Mouse (Mus musculus): ENCODE data around the gene Padi6. TPM values are rescaled to one million over a fixed set of nuclear protein-coding genes. Genes with fewer than 3 reads are reported as not detected.

Gene Padi6
- not detected in 2 replicates for polyA plus RNA-seq (2012; rRNA removed)

DNA sequence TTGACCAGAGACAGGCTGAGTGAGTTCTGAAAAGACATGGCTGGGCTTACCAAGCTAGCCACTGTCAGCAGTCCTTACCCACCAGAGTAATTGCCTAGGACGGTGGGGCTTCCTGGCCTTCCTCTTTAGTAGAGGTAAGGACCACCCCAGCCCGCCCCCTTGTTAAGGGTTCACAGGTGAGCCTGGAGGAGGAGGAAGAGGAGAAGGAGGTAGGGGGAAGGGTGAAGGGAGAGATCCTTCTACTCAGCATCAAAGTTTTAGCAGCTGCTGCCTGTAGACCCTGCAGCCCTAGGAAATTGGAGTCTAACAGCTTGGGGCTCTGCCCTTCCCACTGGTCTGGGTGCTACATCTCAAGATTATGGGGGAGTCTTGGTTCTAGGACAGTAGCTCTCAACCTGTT, at the start of gene Padi6:
Padi6 (minus strand) TSS at position 101 of the 400 bp plus-strand sequence.
- 73% methylated on average over 2 of the region's 2 CpGs for WGBS

GRCm38 (mm10) chr4:140791071-140791470, 48.6 kb upstream of the Padi6 start:
- WGBS = 79% methylated on average over 16 of the region's 16 CpGs
- DNase-seq (ENCODE audit: low read depth, low spot score) = no peak

More for the DNA sequence above, at the start of gene Padi6:
- DNase-seq (ENCODE audit: low read depth, low spot score) = no peak

DNA sequence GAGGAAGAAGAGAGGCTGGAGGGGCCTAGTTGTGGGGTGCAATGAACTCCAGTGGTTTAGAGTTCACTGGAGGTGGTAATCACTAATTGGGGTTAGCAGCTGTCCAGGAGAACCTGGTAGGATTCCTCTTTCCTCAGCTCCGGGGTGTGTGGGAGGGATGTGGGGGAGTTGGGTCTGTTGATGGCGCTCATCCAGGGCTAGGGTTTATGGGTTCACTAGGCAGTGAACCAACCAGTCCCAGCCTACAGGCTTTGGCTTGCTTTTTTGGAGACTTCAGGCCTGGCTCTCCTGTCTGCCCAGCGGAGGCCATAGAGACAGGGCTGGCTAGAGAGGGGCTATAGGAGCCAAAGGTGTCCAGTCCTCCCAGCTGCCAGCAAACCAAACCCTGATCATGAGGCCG, 47.5 kb upstream of the Padi6 start:
- WGBS = 86% methylated on average over 4 of the region's 4 CpGs
- no peak for DNase-seq (ENCODE audit: low read depth, low spot score)

- no peak for DNase-seq (ENCODE audit: low read depth, low spot score)
- 55% methylated on average over 6 of the region's 6 CpGs for WGBS
Measured at GRCm38 (mm10) chr4:140788983-140789382, 46.5 kb upstream of the Padi6 start.

DNA sequence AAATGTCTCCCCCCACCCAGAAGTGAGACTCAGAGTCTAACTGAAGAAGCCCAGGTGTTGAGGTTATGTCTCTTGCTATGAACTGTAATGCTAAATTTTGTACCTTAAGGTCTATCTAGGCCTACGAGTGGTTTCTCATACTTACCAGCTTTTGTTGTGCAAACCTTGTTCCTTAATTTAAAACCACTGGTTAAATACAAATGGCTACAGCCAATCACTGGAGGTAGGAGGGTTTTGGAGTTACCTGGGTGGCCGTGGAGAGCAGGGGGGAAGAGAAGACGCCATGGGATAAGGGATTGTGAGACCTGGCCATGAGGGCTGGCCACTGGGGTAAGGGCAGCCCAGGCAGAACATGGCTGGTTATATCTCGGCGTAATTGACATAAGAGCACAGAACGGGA, 45.8 kb upstream of the Padi6 start:
- DNase-seq (ENCODE audit: low read depth, low spot score) = no peak
- WGBS = 78% methylated on average over 6 of the region's 6 CpGs

GRCm38 (mm10) chr4:140787414-140787813, 45.0 kb upstream of the Padi6 start:
- DNase-seq (ENCODE audit: low read depth, low spot score) = no peak

GRCm38 (mm10) chr4:140785217-140785616, 42.8 kb upstream of the Padi6 start:
- DNase-seq (ENCODE audit: low read depth, low spot score) = no peak
- 84% methylated on average over 5 of the region's 5 CpGs for WGBS

More at GRCm38 (mm10) chr4:140787414-140787813, 45.0 kb upstream of the Padi6 start:
- WGBS = 52% methylated on average over 4 of the region's 4 CpGs

DNA sequence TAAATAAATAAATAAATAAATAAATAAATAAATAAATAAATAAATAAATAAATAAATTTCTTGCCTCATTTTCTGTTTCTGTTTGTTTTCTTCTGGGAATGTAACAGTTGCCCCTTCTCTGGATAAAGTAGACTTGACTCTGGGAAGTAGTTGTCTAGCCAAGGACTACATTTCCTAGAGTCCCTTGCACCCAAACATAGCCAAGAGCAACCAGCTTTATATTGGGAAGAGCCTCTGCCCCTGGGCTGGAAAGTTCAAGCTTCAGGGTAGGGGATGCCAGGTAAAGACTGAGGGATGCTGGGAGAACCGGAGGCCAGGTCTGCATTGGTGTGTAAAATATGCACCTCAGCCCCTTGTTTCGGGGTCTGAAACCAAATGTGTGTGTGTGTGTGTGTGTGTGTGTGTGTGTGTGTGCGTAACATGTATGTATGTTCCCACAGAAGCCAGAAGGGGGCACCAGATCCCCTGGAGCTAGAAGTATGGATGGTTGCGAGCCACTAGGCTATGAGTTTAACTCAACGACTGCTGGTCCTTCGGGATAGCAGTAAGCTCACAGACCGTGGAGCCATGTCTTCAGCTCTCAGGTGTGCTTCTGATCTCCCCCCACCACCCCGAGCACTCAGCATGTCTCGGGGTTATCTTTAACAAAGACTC, 42.0 kb upstream of the Padi6 start:
- WGBS = 93% methylated on average over 9 of the region's 9 CpGs
- no peak for DNase-seq (ENCODE audit: low read depth, low spot score)

DNA sequence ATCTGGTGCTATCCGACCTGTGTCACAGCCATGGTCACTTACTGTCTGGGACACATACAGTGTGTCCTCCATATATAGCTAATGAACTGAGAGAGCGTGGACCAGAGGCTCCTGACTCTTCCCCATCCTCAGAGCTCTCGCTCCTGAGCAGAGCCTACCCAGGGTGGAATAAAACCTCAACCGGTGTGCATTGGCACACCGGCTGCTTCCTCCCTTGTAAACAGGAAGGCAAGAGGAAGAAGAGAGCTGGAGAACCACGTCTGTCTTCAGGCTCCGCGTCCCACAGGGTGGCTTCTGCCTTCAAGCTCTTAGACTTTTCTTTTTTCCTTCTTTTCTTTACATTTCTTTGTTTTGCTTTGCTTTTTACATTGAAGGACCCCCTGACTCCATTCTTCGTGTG, 40.4 kb upstream of the Padi6 start:
- DNase-seq (ENCODE audit: low read depth, low spot score) = no peak
- WGBS = 84% methylated on average over 9 of the region's 9 CpGs

GRCm38 (mm10) chr4:140780507-140780906, 38.1 kb upstream of the Padi6 start:
- no peak for DNase-seq (ENCODE audit: low read depth, low spot score)
- 57% methylated on average over 14 of the region's 14 CpGs for WGBS

- DNase-seq (ENCODE audit: low read depth, low spot score) = no peak
- WGBS = 27% methylated on average over 19 of the region's 19 CpGs
Measured at GRCm38 (mm10) chr4:140779803-140780397, 37.5 kb upstream of the Padi6 start.

- no peak for DNase-seq (ENCODE audit: low read depth, low spot score)
- WGBS = 71% methylated on average over 13 of the region's 13 CpGs
Measured at GRCm38 (mm10) chr4:140776623-140777022, 34.2 kb upstream of the Padi6 start.

DNA sequence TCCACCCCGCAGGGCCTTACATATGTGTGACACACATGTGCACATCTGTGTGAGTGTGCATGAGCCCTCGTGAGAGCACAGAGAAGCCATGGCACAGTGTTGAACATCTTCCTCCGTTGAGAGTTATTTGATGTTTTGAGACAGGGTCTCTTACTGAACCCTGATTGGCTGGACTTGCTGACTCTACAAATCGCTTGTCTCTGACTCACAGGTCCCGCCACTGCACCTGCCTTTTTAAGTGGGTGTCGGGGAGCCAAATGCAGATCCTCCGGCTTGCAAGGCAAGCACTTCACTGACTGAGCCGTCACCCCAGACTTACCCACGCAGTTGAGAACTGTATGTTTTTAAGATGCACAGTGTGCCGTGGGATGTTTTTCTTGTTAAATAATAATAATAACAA, 33.4 kb upstream of the Padi6 start:
- DNase-seq (ENCODE audit: low read depth, low spot score) = no peak
- whole genome bisulfite sequencing = 77% methylated on average over 10 of the region's 10 CpGs

- 60% methylated on average over 9 of the region's 9 CpGs for WGBS
- no peak for DNase-seq (ENCODE audit: low read depth, low spot score)
Measured at GRCm38 (mm10) chr4:140774893-140775292, 32.5 kb upstream of the Padi6 start.

DNA sequence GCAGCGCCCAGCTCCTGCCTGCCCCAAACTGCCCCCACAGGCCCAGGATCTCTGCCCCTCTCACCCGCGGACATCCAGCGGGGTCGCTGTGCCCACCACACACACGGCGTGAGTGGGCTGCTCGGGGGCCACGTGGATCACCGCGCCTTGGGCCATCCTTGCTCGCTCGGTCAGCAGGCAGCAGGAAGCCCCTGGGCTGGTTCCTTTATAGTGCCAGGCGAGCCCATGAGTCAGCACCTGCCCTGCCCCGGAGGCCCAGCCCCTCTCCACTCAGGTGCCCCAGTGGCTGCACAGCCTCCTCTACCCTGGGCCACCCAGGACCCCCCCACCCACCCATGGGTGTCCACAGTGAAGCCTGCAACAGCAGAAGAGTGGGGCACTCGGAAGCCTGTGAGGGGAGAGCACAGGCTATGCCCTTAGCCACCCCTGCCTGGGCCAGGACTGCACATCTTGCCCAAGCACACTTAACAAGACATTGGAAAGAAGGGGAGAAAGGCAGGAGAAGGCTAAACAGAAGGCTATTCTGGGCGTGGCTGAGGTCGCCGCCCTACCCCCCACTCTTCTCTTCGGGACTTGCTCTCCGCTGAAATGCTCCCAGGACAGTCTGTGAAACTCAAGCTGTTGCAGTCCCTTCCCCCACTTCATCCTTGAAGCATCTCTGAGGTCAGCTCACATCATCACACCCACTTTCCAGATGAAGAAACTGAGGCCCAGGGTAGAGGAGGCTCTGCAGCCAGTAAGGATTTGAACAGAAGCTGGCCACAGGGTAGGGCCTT, 31.8 kb upstream of the Padi6 start, which contains the start of gene Padi4:
Padi4 (minus strand) TSS at position 212 of the 776 bp plus-strand sequence.
- DNase-seq (ENCODE audit: low read depth, low spot score) = no peak
- WGBS = 66% methylated on average over 21 of the region's 21 CpGs

- no peak for DNase-seq (ENCODE audit: low read depth, low spot score)
- 13% methylated on average over 4 of the region's 4 CpGs for WGBS
Measured at GRCm38 (mm10) chr4:140771091-140771490, 28.6 kb upstream of the Padi6 start.

- no peak for DNase-seq (ENCODE audit: low read depth, low spot score)
- WGBS = 2% methylated on average over 13 of the region's 13 CpGs
Measured at GRCm38 (mm10) chr4:140770433-140770832, 28.0 kb upstream of the Padi6 start.

DNA sequence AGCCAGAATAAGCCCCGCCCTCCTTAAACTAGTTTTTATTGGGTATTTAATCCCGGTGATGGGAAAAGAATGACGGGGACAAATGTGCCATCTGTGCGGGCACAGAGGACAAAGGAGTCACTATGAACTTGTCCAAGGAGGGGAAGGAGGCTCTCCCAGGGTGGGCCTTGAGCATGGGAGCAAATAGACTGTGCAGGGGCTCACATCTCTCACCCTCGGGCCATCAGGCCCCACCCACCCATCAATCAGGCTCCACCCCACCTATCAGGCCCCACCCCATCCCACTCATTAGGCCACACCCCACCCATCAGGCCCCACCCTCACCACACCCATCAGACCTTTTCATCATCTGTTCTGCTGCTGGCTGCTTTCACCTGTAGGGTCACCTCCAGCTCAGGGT, 26.5 kb upstream of the Padi6 start:
- DNase-seq (ENCODE audit: low read depth, low spot score) = no peak
- 66% methylated on average over 5 of the region's 5 CpGs for WGBS

GRCm38 (mm10) chr4:140765936-140766335, 23.5 kb upstream of the Padi6 start:
- DNase-seq (ENCODE audit: low read depth, low spot score) = no peak
- WGBS = 62% methylated on average over 3 of the region's 3 CpGs

DNA sequence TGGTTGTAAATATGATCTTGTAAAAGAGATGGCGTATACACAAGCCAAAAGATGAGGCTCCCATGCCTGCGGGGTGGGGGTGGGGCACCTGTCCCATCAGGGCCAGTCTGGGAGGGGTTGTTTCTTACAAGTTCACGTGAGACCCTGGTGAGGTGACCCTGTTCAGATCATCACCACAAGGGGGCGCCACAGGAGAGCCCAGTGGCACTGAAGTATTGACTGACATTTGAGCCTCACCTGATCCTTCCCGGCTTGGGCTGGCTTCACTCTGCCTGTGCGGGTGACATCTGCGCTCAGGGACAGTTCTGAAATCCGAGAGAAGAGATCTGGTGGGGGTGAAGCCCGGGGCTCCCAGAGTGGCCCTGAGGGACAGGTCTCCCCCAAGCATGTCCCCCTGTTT, 20.7 kb upstream of the Padi6 start:
- WGBS = 14% methylated on average over 9 of the region's 9 CpGs

GRCm38 (mm10) chr4:140761601-140762000, 19.2 kb upstream of the Padi6 start:
- WGBS = 84% methylated on average over 7 of the region's 7 CpGs

More for the DNA sequence above, 20.7 kb upstream of the Padi6 start:
- no peak for DNase-seq (ENCODE audit: low read depth, low spot score)

More at GRCm38 (mm10) chr4:140761601-140762000, 19.2 kb upstream of the Padi6 start:
- no peak for DNase-seq (ENCODE audit: low read depth, low spot score)

Measured in large intestine, adult 2 months (tissue).